Mouse (Mus musculus): ENCODE measurements at regions not wholly inside any gene's neighbourhood (a gene's known extent, or its start where the extent isn't known, plus 50 kb on each side); places are given as distances from the start of the nearest gene placed in this dataset.

- DNase-seq: no peak
These were observed 2113.7 kb upstream of the 5930422O12Rik start for GRCm38 (mm10) chr8:31314692-31315358.

- DNase-seq: no peak
These were observed 2113.2 kb upstream of the 5930422O12Rik start for GRCm38 (mm10) chr8:31315359-31315705.

GRCm38 (mm10) chr8:31333545-31334297 lies 2094.8 kb upstream of the 5930422O12Rik start:
- no peak for DNase-seq

- no peak for DNase-seq
These were observed 2080.0 kb upstream of the 5930422O12Rik start for GRCm38 (mm10) chr8:31348504-31348903.

DNA sequence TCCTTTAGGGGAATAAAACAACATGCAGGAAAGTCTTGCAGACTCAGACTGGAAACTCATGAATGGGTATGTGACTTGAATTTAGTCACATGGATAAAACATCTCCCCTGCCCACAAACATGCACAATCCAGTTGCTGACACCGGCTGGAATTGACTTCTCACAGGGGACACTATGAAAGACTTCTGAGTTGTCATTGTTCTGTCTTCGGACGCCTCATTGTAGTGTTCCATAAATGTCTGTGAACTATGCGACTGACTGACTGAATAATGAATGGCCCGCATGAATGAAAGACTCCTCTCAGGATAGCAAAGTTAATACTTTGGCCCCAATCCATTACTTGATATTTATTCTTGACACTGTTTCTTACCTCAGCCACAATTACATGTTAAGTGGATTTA lies 2058.9 kb upstream of the 5930422O12Rik start:
- no peak for DNase-seq

GRCm38 (mm10) chr8:31370137-31371010 lies 2058.1 kb upstream of the 5930422O12Rik start:
- no peak for DNase-seq

- no peak for DNase-seq
These were observed 2056.9 kb upstream of the 5930422O12Rik start for GRCm38 (mm10) chr8:31371656-31372055.

DNA sequence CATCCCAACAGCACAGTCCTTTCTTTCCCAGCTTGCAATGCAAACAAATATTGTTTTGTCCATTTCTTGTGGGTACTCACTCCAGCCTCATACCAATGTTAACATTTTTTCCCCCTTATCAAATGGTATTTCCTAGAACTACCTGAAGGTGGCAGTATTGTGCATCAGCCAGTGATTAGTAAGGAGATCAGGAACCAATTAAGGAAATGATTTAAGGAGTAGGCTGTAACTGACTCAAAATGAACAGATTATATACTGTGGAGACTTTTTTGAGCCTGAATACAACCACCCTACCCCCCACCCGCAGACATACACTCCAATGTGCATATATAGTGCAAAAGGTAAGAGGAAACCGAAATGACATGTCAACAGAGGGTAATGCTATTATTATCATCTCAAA lies 2056.1 kb upstream of the 5930422O12Rik start:
- DNase-seq: no peak

DNA sequence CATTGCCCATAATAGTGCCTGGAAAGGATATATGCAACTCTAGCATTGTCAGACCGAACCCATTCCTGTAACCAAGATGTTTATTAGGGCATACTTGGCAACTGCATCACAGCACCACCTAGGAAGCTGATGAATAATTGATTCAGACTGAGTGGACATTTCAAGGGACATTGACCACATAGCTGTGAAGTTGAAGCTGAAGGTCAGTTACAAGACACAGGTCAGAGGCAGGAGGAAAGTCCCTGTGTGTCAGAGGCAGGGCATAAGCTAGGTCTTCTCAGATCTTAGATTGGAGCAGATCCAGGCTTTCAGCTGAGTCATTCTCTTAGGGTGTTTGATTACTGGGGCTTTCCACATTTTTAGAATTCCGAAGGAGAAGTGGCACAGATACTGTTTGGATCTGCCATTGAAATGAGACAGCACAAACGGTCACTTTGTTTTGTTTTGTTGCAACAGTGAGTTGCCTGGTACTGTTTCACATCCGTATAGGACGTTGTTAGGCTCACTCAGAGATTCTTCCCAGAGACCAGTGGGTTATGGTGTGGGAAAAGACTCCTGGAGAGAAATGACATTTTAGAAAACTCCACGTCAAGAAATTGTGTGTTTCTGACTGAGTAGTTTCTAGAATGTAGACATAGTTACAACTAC lies 2055.2 kb upstream of the 5930422O12Rik start:
- DNase-seq: peak; percentile 3

DNA sequence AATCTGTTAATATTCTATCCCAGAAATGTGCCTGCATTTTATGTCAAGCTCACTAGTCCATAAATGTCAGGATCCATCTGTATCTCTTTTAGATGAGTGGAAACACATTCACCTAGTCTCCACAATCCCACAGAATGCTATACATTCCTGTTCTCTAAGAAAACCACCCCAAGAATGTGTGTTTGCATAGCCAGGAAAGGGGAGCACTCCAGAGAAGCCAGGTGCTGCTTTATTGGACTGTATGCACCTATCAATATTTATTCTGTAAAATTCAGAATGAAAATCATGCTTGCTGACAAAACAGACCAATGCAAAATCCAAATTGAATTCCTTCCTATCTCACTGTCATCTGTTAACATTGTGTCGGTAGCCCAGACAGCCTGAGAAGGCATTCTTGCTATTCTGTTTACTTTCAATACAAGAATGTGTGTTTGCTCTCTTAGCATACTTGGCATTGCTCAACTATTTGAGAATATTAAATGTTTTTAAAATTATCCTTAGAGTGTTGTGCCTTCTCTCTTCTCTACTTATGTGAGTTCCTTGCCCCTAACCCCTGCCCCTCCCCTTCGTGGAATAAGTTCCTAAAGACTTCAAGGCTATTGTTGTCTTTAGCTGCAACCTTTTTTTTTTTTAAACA lies 2050.7 kb upstream of the 5930422O12Rik start:
- DNase-seq: no peak

DNA sequence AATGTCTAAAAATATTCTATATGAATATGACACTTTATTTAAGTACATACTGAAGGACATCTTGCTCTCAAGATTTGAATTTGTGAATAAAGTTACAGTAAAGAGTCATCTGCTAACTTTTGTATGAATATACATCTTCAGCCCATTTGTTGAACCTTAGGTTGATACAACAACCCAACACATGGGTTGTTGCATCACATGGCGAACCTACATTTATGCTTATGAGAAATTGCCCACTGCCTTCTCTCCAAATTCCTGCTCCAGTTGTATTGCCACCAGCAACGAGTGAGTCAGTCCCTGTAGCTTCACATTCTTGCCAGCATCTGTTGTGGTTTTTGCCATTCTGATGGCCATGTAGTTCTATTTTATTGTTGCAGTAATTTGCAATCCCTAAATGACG lies 2023.7 kb upstream of the 5930422O12Rik start:
- DNase-seq: no peak

DNA sequence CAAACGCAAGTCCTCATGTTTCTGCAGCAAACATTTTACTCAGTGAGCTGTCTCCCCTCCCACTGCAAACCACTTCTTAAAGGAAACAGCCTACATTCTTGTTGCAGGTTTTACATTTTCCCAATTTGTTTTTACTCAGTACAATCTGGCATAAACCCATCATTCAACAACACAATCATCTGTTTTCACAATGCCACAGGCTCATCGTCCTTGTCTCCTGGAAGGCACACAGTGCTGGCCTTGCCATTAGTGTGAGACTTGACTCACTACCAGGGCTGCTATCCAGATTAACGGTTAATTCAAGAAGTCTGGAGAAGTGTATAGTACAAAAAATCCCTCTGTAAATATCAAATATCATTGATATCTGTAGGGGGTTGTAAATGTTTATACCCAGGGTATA lies 2006.3 kb upstream of the 5930422O12Rik start:
- no peak for DNase-seq

DNA sequence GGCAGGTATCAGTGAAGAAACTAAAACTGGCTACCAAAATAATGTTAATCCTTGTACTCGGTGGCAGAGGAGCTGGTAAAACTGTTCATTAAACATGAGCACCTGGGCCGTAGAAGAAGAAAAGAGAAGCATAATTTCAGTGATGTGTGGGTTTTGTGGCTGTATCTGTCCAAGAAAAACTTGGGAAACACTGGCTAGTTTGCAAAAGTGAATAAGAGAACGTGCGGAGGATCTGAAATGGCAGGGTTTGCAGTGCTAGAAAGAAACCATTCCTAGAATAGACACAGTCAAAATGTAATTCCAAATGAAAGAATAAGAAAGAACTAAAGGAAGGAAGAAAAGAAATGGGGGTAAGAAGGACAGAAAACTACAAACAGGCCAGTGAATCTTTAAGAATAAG lies 2000.8 kb upstream of the 5930422O12Rik start:
- DNase-seq: no peak

- DNase-seq: no peak
These were observed 1991.9 kb upstream of the 5930422O12Rik start for GRCm38 (mm10) chr8:31436445-31437191.

GRCm38 (mm10) chr8:31444834-31445233 lies 1983.7 kb upstream of the 5930422O12Rik start:
- no peak for DNase-seq

- DNase-seq: no peak
These were observed 1980.5 kb upstream of the 5930422O12Rik start for GRCm38 (mm10) chr8:31447984-31448383.

GRCm38 (mm10) chr8:31454736-31455391 lies 1973.6 kb upstream of the 5930422O12Rik start:
- DNase-seq: no peak

DNA sequence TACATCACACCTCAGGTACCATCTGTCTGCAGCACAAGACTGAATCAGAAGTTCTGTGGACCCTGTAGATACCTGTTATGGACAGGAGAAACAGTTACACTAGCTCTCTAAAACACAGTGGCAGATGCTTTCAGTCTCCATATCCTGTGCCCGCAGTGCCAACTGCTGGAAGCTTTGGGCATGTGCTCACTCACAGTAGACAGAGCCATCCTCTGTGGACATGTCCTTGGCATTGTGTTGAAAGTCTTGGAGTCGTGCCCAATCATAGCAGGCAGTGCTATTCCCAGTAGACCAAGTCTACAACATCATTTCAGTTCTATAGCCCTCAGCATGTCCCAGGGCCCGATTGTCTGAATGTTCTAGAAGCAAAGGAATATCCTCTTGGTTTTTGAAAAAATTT lies 1968.2 kb upstream of the 5930422O12Rik start:
- DNase-seq: no peak

Measured in lung, postnatal 14 days (tissue).